Mouse (Mus musculus) liver, embryonic 11.5 days (tissue): ENCODE results near the gene Mff. TPM values are rescaled to one million over a fixed set of nuclear protein-coding genes. Genes with fewer than 3 reads are reported as not detected.

Source experiments
- ATAC-seq: fragments of 200-750 bp; cut with Nextera tagmentation; replicated peaks from 2 replicates; pipeline ENCODE4 v1.8.0; 2017; ENCODE audit warnings: moderate number of reproducible peaks, mild to moderate bottlenecking, moderate TSS enrichment, moderate library complexity; ENCODE audit not compliant: low FRiP score
- DNase-seq: peaks from one replicate; pipeline ENCODE4 v3.0.0-alpha.2; 2017; ENCODE audit warnings: low spot score
- H3K27ac ChIP-seq: fragments of 300-500 bp; sonication (generic); 2 replicates; pipeline ENCODE4 v1.5.1; 2014; ENCODE audit warnings: mild to moderate bottlenecking, low read depth, low read length, control low read depth
- H3K27me3 ChIP-seq: fragments of 300-500 bp; sonication (generic); replicated peaks from 2 replicates; pipeline ENCODE4 v1.6.1; 2014; ENCODE audit warnings: low read length, mixed read lengths; ENCODE audit not compliant: control insufficient read depth, insufficient read depth
- H3K36me3 ChIP-seq: fragments of 300-500 bp; sonication (generic); 2 replicates; pipeline ENCODE4 v1.6.1; 2014; ENCODE audit warnings: mild to moderate bottlenecking, low read length, moderate library complexity, mixed read lengths; ENCODE audit not compliant: control insufficient read depth, insufficient read depth
- H3K4me1 ChIP-seq: fragments of 300-500 bp; sonication (generic); replicated peaks from 2 replicates; pipeline ENCODE4 v1.6.1; 2014; ENCODE audit warnings: low read length, mixed read lengths; ENCODE audit not compliant: control insufficient read depth, insufficient read depth
- H3K4me2 ChIP-seq: fragments of 300-500 bp; sonication (generic); 2 replicates; pipeline ENCODE4 v1.6.1; 2014; ENCODE audit warnings: mild to moderate bottlenecking, control low read depth, moderate library complexity
- H3K4me3 ChIP-seq: fragments of 300-500 bp; sonication (generic); 2 replicates; pipeline ENCODE4 v1.5.1; 2014; ENCODE audit warnings: low read depth, low read length, control low read depth
- H3K9ac ChIP-seq: fragments of 300-500 bp; sonication (generic); 2 replicates; pipeline ENCODE4 v1.6.1; 2014; ENCODE audit warnings: low read depth, low read length, control low read depth
- H3K9me3 ChIP-seq: fragments of 300-500 bp; sonication (generic); 2 replicates; pipeline ENCODE4 v1.6.1; 2016; ENCODE audit warnings: low read length, inconsistent platforms, mixed read lengths; ENCODE audit not compliant: control insufficient read depth
- WGBS: fragments of 180-500 bp; shearing (Covaris S2); extraction: QIAGEN DNeasy Blood & Tissue Kit; methylation state at CpG from one replicate; pipeline ENCODE4 v1.1.7; 2014; 5-methylcytosine and 5-hydroxymethylcytosine counted together
- polyA plus RNA-seq: library from polyadenylated mRNA; unstranded; fragments of >200 nt; fragmentation: Nextera tagmentation; extraction: Ambion mirVana; gene quantifications from 2 replicates; pipeline ENCODE4 v1.2.1, GENCODE M21; 2014

The Mff gene
- polyA plus RNA-seq, 1 experiment from 2014 or later: 273 TPM

- Histone ChIP-seq H3K36me3 (no peaks in the 10 kb centered on the region), H3K9me3 (no peaks in the 10 kb centered on the region), H3K27me3 (no peaks in the 10 kb centered on the region), H3K4me2 (no peak overlapping the region), H3K4me1 (no peaks in the 10 kb centered on the region), H3K4me3 (no peak overlapping the region), H3K9ac (no peak overlapping the region), H3K27ac (no peak overlapping the region)
- WGBS: 81% methylated on average over 6 of the region's 6 CpGs
- no peak for DNase-seq
- ATAC-seq: no peak
Observed at GRCm38 (mm10) chr1:82779388-82779966, 54.8 kb downstream of the Mff start.

DNA sequence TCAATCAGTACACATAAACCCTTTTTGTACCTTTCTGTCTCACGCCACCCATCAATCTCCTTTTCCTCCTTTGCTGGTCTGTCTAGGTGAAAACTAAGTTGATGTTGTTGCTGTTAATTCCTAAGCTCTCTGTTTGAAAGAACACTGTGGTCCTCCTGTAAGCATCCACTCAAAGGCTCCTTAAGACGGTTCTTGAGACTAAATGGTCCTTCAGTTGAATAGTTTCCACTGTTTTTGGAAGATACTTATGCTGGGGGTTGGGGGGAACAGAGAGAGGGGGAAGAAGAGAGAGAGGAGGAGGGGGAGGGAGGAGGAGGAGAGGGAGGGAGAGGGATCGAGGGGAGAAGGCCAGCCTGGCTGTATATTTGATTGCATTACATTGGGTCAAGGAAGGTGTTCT lies 58.9 kb downstream of the Mff start:
- WGBS: 64% methylated on average over 3 of the region's 3 CpGs
- no peak overlapping the region for H3K4me3 ChIP-seq
- H3K27me3 ChIP-seq: no peaks in the 10 kb centered on the region
- H3K27ac ChIP-seq: no peak overlapping the region
- H3K9me3 ChIP-seq: no peaks in the 10 kb centered on the region
- H3K4me2 ChIP-seq: no peak overlapping the region
- no peaks in the 10 kb centered on the region for H3K36me3 ChIP-seq
- DNase-seq (no peak), ATAC-seq (no peak)
- H3K9ac ChIP-seq: no peak overlapping the region
- H3K4me1 ChIP-seq: no peaks in the 10 kb centered on the region

DNA sequence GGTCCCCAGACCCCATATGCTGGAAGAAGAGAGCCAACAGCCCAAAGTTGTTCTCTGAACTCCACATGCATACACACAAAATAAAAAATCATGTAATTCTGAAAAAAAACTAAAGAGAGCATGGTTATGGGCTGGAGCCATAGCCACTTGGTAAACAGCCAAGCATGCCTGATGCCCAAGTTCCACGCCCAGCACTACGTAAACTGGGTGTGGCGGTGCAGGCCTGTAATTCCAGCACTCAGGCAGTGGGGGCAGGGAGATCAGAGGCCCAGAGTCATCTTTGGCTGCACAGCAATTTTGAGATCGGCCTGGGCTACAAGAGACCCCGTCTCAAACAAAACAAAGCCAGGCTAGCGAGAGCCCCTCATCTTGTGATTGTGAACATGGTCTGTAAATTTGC lies 60.9 kb downstream of the Mff start:
- no peak overlapping the region for H3K4me2 ChIP-seq
- 76% methylated on average over 6 of the region's 6 CpGs for WGBS
- H3K27me3 ChIP-seq: no peaks in the 10 kb centered on the region
- H3K9ac ChIP-seq: no peak overlapping the region
- no peaks in the 10 kb centered on the region for H3K4me1 ChIP-seq
- H3K9me3 ChIP-seq: no peaks in the 10 kb centered on the region
- H3K27ac ChIP-seq: no peak overlapping the region
- ATAC-seq (no peak), DNase-seq (no peak)
- H3K36me3 ChIP-seq: no peaks in the 10 kb centered on the region
- H3K4me3 ChIP-seq: no peak overlapping the region

DNA sequence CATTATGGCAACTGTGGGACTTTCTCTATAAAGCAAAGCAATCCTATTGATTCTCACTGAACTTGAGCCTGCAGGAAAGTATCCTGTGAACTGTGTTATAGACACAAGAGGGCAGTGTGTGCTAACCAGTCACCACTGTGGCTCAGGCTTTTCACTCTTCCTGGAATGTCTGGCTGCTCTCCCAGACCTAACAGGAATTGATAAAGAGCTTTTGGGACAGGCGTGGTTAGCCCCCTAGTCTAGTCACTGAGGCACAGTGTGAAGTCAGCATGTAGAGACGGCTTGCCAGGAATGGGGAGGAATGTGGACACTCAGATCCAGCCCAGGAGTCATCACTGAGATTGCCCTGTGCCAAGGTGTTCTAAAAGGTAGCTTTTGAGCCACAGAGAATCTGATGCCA lies 62.7 kb downstream of the Mff start:
- 9% methylated on average over 2 of the region's 2 CpGs for WGBS
- Histone ChIP-seq H3K27me3 (no peaks in the 10 kb centered on the region), H3K36me3 (no peaks in the 10 kb centered on the region), H3K27ac (no peak overlapping the region), H3K4me1 (no peaks in the 10 kb centered on the region), H3K4me2 (no peak overlapping the region), H3K4me3 (no peak overlapping the region), H3K9me3 (no peaks in the 10 kb centered on the region), H3K9ac (no peak overlapping the region)
- peak; percentile 54 for ATAC-seq
- DNase-seq: no peak

- H3K9me3 ChIP-seq: no peaks in the 10 kb centered on the region
- H3K4me1 ChIP-seq: no peaks in the 10 kb centered on the region
- H3K9ac ChIP-seq: no peak overlapping the region
- no peaks in the 10 kb centered on the region for H3K36me3 ChIP-seq
- H3K4me3 ChIP-seq: no peak overlapping the region
- no peaks in the 10 kb centered on the region for H3K27me3 ChIP-seq
- 63% methylated on average over 7 of the region's 7 CpGs for WGBS
- ATAC-seq: no peak
- no peak for DNase-seq
- no peak overlapping the region for H3K27ac ChIP-seq
- H3K4me2 ChIP-seq: no peak overlapping the region
Observed at GRCm38 (mm10) chr1:82788070-82788469, 63.4 kb downstream of the Mff start.

DNA sequence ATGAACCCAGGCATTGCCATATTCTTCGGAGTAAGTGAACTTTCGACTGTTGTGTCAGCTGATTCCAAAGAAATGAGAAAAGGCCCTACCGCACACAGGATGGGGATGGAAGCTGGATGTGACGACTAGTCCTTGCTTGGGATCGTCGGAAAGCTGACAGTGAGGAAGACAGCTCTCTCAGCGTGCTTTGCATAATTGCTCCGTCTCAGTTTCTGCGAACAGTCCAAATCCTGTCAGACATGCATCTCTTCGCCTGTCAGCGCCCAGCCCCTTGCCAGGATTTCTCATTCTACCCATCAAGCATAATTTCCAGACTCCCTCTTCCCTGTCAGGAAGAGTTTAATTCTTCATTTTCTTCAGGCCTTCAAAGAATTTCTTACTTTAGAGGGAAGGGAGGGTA lies 66.4 kb downstream of the Mff start:
- no peaks in the 10 kb centered on the region for H3K36me3 ChIP-seq
- no peaks in the 10 kb centered on the region for H3K27me3 ChIP-seq
- H3K4me1 ChIP-seq: no peaks in the 10 kb centered on the region
- 87% methylated on average over 11 of the region's 11 CpGs for WGBS
- no peaks in the 10 kb centered on the region for H3K9me3 ChIP-seq
- no peak overlapping the region for H3K9ac ChIP-seq
- no peak overlapping the region for H3K4me2 ChIP-seq
- ATAC-seq (no peak), DNase-seq (no peak)
- no peak overlapping the region for H3K27ac ChIP-seq
- no peak overlapping the region for H3K4me3 ChIP-seq

DNA sequence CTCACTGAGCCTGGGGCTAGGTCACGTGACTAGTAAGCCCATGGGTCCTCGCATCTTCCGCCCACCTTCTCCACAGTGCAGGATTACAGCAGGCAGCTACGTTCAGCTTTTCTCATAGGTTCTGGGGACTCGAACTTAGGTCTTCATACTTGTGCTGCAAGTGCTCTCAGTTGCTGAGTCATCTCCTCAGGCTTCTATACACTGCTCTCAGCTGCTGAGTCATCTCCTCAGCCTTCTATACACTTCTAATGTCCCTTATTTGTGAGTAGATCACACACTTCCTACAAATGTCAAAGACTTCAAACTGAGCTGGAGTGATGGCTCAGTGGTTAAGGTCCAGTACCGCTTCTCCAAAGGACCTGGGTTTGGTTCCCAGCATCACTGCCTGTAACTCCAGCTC lies 67.5 kb downstream of the Mff start:
- no peak for ATAC-seq
- WGBS: 87% methylated on average over 6 of the region's 6 CpGs
- H3K36me3 ChIP-seq: no peaks in the 10 kb centered on the region

DNA sequence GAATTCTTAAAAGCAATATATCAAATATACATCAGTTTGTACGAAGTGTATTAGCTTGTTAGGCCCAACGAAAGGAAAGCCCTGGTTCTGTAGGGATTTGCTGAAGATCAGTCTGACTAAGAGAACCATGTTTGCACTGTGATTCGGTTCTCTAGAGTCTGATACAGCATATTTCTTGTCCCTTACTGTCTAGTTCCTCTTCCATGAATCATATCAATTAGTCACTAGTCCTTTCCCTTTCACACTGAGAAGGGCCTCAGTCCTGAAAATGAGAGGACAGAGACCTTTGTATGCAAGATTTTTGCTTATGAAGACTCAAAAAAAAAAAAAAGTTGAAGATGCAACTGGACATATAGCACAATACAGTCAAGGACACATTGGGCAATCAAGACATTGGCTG lies 68.4 kb downstream of the Mff start:
- Histone ChIP-seq H3K27ac (no peak overlapping the region), H3K36me3 (no peaks in the 10 kb centered on the region), H3K4me3 (no peak overlapping the region), H3K9ac (no peak overlapping the region), H3K4me2 (no peak overlapping the region), H3K9me3 (no peaks in the 10 kb centered on the region), H3K4me1 (no peaks in the 10 kb centered on the region), H3K27me3 (no peaks in the 10 kb centered on the region)
- ATAC-seq: no peak
- 84% methylated on average over 3 of the region's 3 CpGs for WGBS
- DNase-seq: no peak

More for the DNA sequence above, 67.5 kb downstream of the Mff start:
- no peak for DNase-seq
- Histone ChIP-seq H3K4me2 (no peak overlapping the region), H3K9ac (no peak overlapping the region), H3K4me1 (no peaks in the 10 kb centered on the region), H3K27me3 (no peaks in the 10 kb centered on the region), H3K9me3 (no peaks in the 10 kb centered on the region), H3K27ac (no peak overlapping the region), H3K4me3 (no peak overlapping the region)

GRCm38 (mm10) chr1:82793986-82794385 lies 69.3 kb downstream of the Mff start:
- H3K27ac ChIP-seq: no peak overlapping the region
- no peak overlapping the region for H3K9ac ChIP-seq
- no peaks in the 10 kb centered on the region for H3K27me3 ChIP-seq
- DNase-seq (no peak), ATAC-seq (no peak)
- no peak overlapping the region for H3K4me3 ChIP-seq
- no peaks in the 10 kb centered on the region for H3K9me3 ChIP-seq
- no peaks in the 10 kb centered on the region for H3K36me3 ChIP-seq
- no peak overlapping the region for H3K4me2 ChIP-seq
- H3K4me1 ChIP-seq: no peaks in the 10 kb centered on the region
- 73% methylated on average over 4 of the region's 4 CpGs for WGBS
